Mouse (Mus musculus) mouse embryonic stem cell (cell line): ENCODE measurements around the gene Vstm2l.

Experiments used
- in situ Hi-C, 2 experiments: fragments of 300-500 bp; cut with MboI; formaldehyde crosslinking; loops; 1 replicate in 1 of 2; 3 replicates in 1 of 2; pipeline ENCODE4 v1.14.3; 2019 to 2020; ENCODE audit warnings: low sequenced_read_pairs in 2 of 2, low pct_unique_long_range_greater_than_20kb in 1 of 2, mixed read lengths in 1 of 2; ENCODE audit not compliant: unreplicated experiment in 1 of 2

Vstm2l gene

GRCm38 (mm10) chr2:157926927-157927326 lies 12.5 kb downstream of the Vstm2l start:
- in situ Hi-C loops: loop anchor here in 1 of 2 experiments (25.0 kb wide), 1 partner anchor 315 kb away; no protein-coding TSS in a partner anchor

DNA sequence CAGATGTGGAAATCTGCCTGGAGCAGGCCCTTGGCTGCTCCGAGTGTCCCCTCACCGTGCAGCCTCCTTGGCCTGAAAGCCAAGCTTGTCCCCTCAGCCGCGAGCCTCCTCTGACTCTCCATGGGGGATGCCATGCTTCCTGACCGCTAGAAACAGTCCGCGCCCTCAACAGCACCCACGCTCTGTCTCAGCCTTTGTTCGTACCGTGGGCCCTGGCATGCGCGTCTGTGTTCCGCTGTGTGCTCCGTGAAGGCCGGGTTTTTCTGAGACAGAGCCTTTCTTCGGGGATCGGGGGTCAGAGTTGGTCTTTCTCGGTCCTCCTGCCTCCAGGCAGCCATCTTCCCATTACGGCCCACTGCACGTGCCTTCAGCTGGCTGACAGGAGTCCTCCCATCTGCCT lies 12.9 kb downstream of the Vstm2l start:
- in situ Hi-C loops: loop anchor here in 1 of 2 experiments (25.0 kb wide), 1 partner anchor 315 kb away; no protein-coding TSS in a partner anchor

DNA sequence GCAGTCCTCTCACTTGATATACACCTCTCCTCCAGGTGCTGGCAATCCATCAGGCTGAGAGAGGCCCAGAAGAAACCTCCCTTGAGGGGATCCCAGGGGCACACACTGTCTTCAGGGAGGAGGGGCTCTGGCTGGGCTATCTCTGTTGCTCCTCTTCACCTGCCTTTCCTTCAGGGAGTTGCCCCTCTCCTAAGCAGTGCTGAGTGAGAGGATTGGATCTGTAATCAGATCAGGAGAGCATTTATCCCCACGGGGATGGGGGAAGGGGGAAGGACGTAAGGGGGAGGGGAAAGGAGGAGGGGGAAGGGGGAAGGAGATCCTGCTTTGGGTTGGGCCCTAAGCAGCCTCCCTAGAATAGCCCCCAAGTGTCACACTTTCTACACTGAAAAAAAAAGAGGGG lies 13.4 kb downstream of the Vstm2l start:
- in situ Hi-C loops: loop anchor here in 1 of 2 experiments (25.0 kb wide), 1 partner anchor 316 kb away; no protein-coding TSS in a partner anchor

DNA sequence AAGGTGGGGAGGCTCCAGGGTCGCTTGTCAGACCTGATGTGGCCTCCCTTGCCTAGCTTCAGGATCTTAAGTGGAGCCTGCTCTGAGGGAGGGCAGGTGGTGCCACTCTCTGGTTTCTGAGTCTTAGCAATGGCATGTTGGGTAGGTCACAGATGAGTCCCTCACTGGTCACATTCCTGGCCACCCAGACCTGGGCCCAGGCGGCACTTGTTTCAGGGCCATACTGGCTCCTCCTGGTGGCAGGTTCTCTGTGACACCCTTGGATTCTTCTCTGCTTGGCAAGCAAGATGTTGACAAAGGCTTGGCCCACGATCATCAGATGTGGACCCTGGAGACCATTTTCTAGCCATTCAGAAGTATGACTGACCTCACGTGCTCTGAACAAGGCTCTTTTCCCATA lies 18.2 kb downstream of the Vstm2l start:
- in situ Hi-C loops: loop anchor here in 1 of 2 experiments (25.0 kb wide), 1 partner anchor 320 kb away; no protein-coding TSS in a partner anchor

DNA sequence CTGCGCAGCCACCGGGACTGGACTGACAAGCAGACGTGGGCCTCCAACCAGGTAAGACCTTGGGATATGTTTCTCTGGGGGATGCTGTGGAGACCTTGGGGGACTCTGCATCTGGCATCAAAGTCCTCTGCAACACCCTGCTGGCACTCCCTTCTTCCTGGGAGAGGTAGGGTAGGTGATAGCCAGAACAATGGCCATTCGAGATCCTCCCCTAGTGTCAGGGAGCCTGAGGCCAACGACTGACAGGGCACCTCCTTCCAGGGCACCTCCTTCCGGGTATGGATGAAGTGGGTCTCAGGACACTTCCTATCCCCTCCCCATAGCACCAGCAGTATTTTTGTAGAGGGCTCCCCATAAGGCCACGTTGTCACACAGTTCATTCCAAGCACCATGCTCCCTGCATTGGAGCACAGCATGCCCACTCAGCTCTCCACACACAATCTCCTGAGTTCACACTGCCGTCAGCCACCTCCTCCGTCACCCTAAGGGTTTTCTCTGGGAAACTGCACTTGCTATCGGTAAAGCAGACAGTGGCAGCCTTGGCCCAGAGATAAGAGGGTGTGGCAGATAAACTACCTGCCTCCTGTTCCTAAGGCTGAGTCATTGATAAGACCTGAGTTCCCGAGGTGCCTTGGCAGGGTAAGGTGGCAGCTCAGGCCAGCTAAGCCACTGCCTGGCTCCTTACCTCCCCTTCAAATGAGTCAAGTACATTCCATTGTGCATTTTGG lies 21.2 kb downstream of the Vstm2l start:
- in situ Hi-C loops: loop anchor here in 1 of 2 experiments (25.0 kb wide), 1 partner anchor 323 kb away; no protein-coding TSS in a partner anchor

DNA sequence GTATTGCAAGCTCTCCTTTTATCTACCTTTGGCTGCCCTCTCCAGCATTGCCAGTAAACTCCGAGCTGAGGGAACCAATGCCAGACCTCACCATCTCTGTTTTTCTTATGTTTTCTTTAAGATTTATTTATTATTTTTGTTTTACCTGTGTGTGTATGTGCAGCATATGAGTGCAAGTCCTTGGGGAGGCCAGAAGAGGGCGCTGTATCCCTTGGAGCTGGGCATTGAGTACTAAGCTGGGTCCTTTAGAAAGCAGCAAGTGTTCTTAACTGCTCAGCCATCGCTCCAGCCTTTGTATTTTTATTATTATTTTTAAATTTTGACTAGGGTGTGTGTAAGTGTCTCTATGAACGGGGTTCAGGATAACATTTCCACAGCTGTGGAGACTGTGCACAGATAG lies 22.2 kb downstream of the Vstm2l start:
- in situ Hi-C loops: loop anchor here in 1 of 2 experiments (25.0 kb wide), 1 partner anchor 324 kb away; no protein-coding TSS in a partner anchor

GRCm38 (mm10) chr2:157940586-157941185 lies 26.2 kb downstream of the Vstm2l start:
- in situ Hi-C loops: loop anchor here in 1 of 2 experiments (25.0 kb wide), 1 partner anchor 328 kb away; no protein-coding TSS in a partner anchor

GRCm38 (mm10) chr2:157943514-157944155 lies 29.2 kb downstream of the Vstm2l start:
- in situ Hi-C loops: loop anchor here in 1 of 2 experiments (25.0 kb wide), 1 partner anchor 331 kb away; no protein-coding TSS in a partner anchor

GRCm38 (mm10) chr2:157944156-157944893 lies 29.9 kb downstream of the Vstm2l start:
- in situ Hi-C loops: loop anchor here in 1 of 2 experiments (25.0 kb wide), 1 partner anchor 332 kb away; no protein-coding TSS in a partner anchor

DNA sequence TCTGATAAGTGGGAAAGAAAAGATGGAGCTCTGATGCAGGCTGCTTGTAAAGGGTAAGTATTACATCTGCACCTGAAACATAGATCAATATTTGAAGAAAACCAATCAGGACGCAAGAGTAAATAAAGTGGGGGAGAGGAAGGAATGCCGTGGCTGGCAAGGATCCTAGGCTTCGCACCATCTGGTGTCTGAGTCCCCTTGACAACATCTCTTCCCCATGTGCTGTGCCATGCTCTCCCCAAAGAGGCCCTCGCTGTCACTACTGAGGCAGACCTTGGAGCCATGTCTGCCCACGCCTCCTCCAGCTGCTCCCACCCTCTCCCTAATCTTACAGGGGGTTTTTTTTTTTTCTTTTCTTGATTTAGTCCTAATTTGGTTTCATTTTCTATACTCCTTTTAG lies 39.5 kb downstream of the Vstm2l start:
- in situ Hi-C loops: no loop called here

GRCm38 (mm10) chr2:157957707-157958108 lies 43.3 kb downstream of the Vstm2l start:
- in situ Hi-C loops: no loop called here

DNA sequence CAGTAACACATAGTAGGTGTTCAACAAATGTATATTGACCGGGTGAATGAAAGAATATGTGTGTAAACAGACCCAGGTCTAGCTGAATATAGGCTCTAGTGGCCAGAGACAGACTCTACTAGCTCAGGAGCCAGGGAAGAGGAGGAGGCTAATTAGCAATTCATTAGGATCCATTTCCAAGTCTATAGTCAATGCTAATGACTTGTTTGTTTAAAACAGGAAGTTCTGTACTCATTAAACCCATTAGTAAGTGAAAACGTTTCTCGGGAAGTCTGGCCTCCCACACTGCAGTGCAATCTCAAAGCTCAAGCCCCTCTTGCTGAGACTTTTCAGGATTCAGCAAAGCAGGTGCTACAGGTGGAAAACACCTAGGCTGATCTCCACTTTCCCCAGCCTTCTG lies 53.4 kb downstream of the Vstm2l start:
- in situ Hi-C loops: no loop called here

DNA sequence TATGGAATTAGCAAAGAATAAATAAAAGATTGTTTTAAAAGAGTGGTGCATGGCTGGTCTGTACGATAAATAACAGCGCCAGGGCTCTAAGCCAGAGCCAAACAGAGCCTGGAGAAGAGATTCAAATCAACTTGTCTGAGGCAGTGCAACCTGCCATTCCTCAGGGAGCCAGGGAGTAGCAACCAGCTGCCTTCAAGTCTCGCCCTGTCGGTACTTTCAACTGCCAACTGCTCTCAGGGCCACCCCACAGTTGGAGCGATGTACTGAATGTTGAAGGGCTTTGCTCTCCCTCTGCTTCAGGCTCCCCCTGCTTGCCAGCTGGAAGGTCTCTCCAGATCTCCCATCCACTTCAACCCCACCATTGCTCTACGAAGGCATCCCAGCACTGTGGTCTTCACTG lies 55.7 kb downstream of the Vstm2l start:
- in situ Hi-C loops: no loop called here

- in situ Hi-C loops: no loop called here
These were observed 56.2 kb downstream of the Vstm2l start for GRCm38 (mm10) chr2:157970669-157971068.

DNA sequence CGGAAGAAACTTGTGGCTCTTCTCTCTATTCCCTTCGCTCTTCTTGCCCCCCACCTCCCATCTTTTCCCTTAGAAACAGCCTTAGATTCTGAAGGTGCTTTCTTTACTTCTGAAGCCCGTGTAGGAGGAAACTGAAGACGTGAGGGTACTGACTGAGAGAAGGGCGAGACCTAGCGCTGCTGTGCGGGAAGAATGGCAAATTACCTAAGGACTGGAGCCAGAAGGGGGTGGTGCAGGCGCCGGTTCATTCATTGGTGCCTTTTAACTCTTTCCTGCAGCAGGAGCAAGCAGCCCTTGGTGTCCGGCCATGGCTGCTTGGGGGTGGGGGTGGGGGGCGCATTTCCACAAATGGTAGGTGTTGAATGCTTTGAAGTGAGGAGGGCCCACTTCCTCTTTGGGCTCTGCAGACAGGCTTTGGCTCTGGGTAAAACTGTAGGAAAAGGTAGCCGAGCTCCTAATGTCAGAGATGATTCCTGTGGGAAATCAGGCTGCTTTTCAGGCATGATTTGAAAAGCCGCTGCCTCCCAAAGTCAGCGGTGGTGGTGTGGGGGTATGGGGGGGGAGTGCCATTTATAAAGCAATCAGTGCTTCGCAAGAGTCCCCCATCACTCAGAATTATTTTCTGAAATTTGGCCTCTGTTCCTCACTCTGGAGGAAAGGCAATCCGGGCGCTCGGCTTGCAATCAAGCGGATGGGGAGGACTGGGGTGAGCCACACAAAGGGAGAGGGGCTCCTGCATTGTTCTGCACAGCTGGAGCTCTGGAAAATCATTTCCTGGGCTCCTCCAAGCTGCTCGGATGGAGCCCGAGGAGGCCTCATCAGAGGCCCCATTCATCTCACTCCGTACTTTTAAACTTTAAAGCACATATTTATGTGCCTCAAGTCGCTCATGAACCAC lies 60.4 kb downstream of the Vstm2l start:
- in situ Hi-C loops: no loop called here

DNA sequence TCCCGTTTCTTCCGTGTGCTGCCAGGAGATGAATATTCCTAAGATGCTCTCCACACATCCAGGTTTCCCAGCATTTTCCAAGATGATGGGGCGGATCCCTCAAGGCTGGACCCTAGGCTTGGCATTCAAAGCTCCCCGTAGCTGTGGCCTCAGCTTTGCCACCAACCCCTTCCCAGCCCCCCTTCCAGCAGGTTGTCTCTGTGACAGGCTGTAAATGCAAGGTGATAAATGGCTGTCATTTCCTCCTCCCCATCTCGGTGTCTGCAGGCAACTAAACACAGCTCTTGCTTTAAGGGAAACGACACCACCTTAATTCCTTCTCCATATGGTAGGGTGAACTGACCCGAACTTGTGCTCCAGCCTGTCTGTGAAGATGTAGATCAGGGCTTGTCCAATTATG lies 61.1 kb downstream of the Vstm2l start:
- in situ Hi-C loops: no loop called here

GRCm38 (mm10) chr2:157979241-157979640 lies 64.8 kb downstream of the Vstm2l start:
- in situ Hi-C loops: no loop called here
